Mouse (Mus musculus) lung, postnatal 0 days (tissue): ENCODE measurements around the gene Btaf1.

ENCODE experiments used
- CTCF ChIP-seq: IDR thresholded peaks from 2 replicates; pipeline ENCODE4 v1.5.1; 2016; ENCODE audit warnings: antibody characterized with exemption, mild to moderate bottlenecking
- EP300 ChIP-seq: IDR thresholded peaks from 2 replicates; pipeline ENCODE4 v1.6.1; 2016; ENCODE audit warnings: antibody characterized with exemption, mild to moderate bottlenecking, control low read depth

- TF ChIP-seq EP300: no peak
- no peak for TF ChIP-seq CTCF
Observed at GRCm38 (mm10) chr19:36891746-36892145, 34.1 kb upstream of the Btaf1 start.
